Mouse (Mus musculus) bone marrow macrophage, adult 2 months (primary cell): ENCODE results near the gene Pax2. TPM values are rescaled to one million over a fixed set of nuclear protein-coding genes. Genes with fewer than 3 reads are reported as not detected.

Source experiments
- H3K27ac ChIP-seq: 2 replicates; pipeline ENCODE4 v1.5.1; 2012; ENCODE audit warnings: low read depth, low read length; ENCODE audit not compliant: insufficient read depth
- H3K4me1 ChIP-seq: 2 replicates; pipeline ENCODE4 v1.6.1; 2012; ENCODE audit warnings: low read length; ENCODE audit not compliant: control insufficient read depth, insufficient read depth
- H3K4me3 ChIP-seq: 2 replicates; pipeline ENCODE4 v1.5.1; 2012; ENCODE audit warnings: mild to moderate bottlenecking, low read length, moderate library complexity; ENCODE audit not compliant: insufficient read depth
- CTCF ChIP-seq: IDR thresholded peaks from 2 replicates; pipeline ENCODE4 v1.5.1; 2012; ENCODE audit warnings: low read depth, mild to moderate bottlenecking, low read length, moderate library complexity
- POLR2A ChIP-seq: IDR thresholded peaks from 2 replicates; pipeline ENCODE4 v1.6.1; 2012; ENCODE audit warnings: mild to moderate bottlenecking, low read depth, low read length, borderline replicate concordance
- polyA plus RNA-seq: library from polyadenylated mRNA; stranded (reverse); fragments of >200 nt; gene quantifications from 2 replicates; pipeline ENCODE4 v1.2.4, GENCODE M21; 2012; ENCODE audit not compliant: missing spikeins, insufficient read depth, insufficient read length

Pax2 gene
- polyA plus RNA-seq, 1 experiment, result not detected

GRCm38 (mm10) chr19:44781987-44782386, 26.1 kb downstream of the Pax2 start:
- Histone ChIP-seq H3K4me1 (no peaks in the 10 kb centered on the region), H3K4me3 (no peak overlapping the region), H3K27ac (no peak overlapping the region)
- TF ChIP-seq CTCF, result no peak
- no peak for TF ChIP-seq POLR2A

- Histone ChIP-seq H3K4me1 (no peaks in the 10 kb centered on the region), H3K4me3 (no peak overlapping the region), H3K27ac (no peak overlapping the region)
- TF ChIP-seq POLR2A (no peak), CTCF (no peak)
These were observed 28.5 kb downstream of the Pax2 start for GRCm38 (mm10) chr19:44784391-44784790.

DNA sequence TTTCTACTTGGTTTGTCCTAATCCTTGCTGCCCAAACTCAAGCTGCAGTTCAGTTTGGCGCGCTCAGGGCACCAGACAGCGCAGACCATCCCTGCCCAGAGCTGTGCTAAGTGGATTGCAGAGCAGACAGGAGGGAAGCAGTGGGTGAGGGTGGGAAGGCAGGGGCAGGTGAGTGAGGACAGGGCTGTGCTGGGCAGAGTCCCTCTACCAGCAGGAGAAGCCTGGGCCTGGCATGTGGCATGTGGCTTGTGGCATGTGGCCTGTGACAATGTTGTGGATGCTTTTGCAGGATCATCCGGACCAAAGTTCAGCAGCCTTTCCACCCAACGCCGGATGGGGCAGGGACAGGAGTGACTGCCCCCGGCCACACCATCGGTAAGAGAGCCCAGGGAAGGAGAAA, 32.6 kb downstream of the Pax2 start:
- H3K27ac ChIP-seq, result no peak overlapping the region
- TF ChIP-seq CTCF (no peak), POLR2A (no peak)
- no peak overlapping the region for H3K4me3 ChIP-seq
- no peaks in the 10 kb centered on the region for H3K4me1 ChIP-seq

DNA sequence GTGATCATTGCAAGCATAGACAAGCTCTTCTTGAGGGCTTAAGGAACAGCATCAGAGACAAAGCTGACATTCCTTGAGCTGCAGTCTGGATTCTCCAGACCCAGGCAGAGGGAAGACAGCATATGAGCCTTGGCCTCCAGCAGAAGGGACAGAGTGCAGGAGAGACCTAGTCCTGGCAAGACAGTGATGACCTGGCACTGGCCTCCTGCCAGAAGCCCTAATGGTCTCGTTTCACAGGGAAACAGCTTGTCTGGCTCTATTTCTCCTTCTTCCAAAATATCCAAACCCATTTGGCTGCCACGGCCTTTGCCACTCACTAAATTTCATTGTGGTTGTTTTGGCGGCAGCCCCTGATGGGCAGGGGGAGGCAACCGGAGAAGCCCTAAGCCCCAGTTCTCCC, 36.1 kb downstream of the Pax2 start:
- no peak overlapping the region for H3K27ac ChIP-seq
- TF ChIP-seq CTCF (no peak), POLR2A (no peak)
- H3K4me3 ChIP-seq, result no peak overlapping the region

GRCm38 (mm10) chr19:44797110-44798060, 41.5 kb downstream of the Pax2 start:
- no peaks in the 10 kb centered on the region for H3K4me1 ChIP-seq

More for the DNA sequence above, 36.1 kb downstream of the Pax2 start:
- H3K4me1 ChIP-seq, result no peaks in the 10 kb centered on the region

DNA sequence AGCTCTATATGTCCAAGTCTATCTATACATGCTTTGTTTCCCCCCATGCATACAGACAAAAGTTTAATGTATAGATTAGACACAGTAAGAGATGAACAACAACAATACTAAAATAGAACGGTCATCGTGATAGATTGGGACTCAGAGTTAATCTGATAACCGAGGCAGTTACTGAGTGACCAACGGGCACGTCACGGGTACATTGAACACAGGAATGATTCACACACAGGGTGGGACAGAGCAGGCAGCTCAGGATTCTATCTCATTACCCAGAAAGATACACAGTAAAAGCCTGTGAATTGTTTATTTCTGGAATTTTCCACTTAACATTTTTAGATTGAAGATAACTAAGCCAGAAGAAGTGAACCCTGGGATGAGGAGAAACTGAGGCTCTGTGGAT, 42.9 kb downstream of the Pax2 start:
- TF ChIP-seq POLR2A (no peak), CTCF (no peak)
- H3K4me1 ChIP-seq, result no peaks in the 10 kb centered on the region
- H3K4me3 ChIP-seq, result no peak overlapping the region
- no peak overlapping the region for H3K27ac ChIP-seq

More at GRCm38 (mm10) chr19:44797110-44798060, 41.5 kb downstream of the Pax2 start:
- no peak overlapping the region for H3K27ac ChIP-seq
- TF ChIP-seq POLR2A (no peak), CTCF (no peak)
- H3K4me3 ChIP-seq, result no peak overlapping the region

DNA sequence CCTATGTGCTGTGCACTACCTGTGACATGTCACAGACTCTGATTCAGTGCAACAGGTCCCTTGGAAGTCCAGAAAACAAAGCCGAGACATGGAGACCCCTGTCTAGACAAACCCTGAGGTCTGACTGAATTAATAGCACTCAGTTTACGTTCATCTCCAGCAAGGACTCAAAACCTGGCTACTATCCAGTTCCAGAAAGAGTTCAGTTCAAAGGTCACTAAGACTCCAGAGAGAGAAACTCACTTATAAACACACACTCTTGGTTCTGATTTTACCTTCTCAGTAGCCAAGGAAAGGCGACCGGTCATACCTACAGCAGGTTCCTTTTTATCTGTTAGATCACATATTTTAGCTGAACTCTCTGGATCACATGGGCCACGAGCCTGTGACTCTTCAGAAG, 43.3 kb downstream of the Pax2 start:
- H3K4me3 ChIP-seq, result no peak overlapping the region
- H3K27ac ChIP-seq, result no peak overlapping the region
- H3K4me1 ChIP-seq, result no peaks in the 10 kb centered on the region
- TF ChIP-seq CTCF, result no peak
- no peak for TF ChIP-seq POLR2A

DNA sequence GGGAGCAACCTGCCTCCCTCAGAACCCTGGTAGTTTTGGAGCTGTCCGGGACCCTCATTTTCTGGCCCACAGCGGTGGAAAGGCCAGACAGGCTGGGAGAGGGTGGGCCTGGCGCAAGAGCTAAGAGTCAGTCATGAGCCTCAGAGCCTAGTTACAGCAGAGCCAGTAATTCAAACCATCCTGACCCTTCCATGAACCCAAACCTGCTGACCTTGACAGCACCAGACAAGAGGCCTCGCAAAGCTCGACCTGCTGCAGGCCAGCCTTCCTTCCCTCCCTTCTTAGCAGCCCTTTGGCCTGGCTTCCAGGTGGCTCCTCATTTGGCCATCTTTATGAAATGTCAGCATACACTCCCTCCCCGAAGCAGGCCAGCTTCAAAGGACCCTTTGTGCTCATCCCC, 44.5 kb downstream of the Pax2 start:
- TF ChIP-seq POLR2A (no peak), CTCF (no peak)
- no peak overlapping the region for H3K27ac ChIP-seq
- H3K4me3 ChIP-seq, result no peak overlapping the region
- no peaks in the 10 kb centered on the region for H3K4me1 ChIP-seq

- Histone ChIP-seq H3K27ac (no peak overlapping the region), H3K4me1 (no peaks in the 10 kb centered on the region), H3K4me3 (no peak overlapping the region)
- no peak for TF ChIP-seq CTCF
- no peak for TF ChIP-seq POLR2A
These were observed 52.9 kb downstream of the Pax2 start for GRCm38 (mm10) chr19:44808734-44809133.

GRCm38 (mm10) chr19:44812666-44813429, 57.0 kb downstream of the Pax2 start:
- H3K27ac ChIP-seq, result no peak overlapping the region
- H3K4me3 ChIP-seq, result no peak overlapping the region
- no peaks in the 10 kb centered on the region for H3K4me1 ChIP-seq
- TF ChIP-seq POLR2A, result no peak
- TF ChIP-seq CTCF, result no peak
